In genomic region chr9:59096551-59097268, GRCm38 (mm10) we compare ENCODE assay signal across 11 mouse cellular contexts.
DNase-seq lines count a peak whose midpoint lies in the region; ATAC-seq lines count a peak whose summit lies in the region.
"Had no signal": no experiment of that assay in that cellular context is flagged by ENCODE, and none has a peak within 500 bp of the region (broad histone marks: within the 10 kb centered on the region; RNA-seq: fewer than 3 reads in every experiment).

No protein-coding gene starts in this region.

- H3K27me3 ChIP-seq in hindbrain, embryonic 15.5 days: no peaks in the 10 kb centered on the region
- no peaks in the 10 kb centered on the region for H3K27me3 ChIP-seq in hindbrain, embryonic 12.5 days
- no peaks in the 10 kb centered on the region for H3K27me3 ChIP-seq in embryonic facial prominence, embryonic 14.5 days (replicated peaks; ENCODE audit: control insufficient read depth, insufficient read depth, low read length)
- no peaks in the 10 kb centered on the region for H3K27me3 ChIP-seq in hindbrain, embryonic 11.5 days (ENCODE audit: control insufficient read depth, insufficient read depth, low read length)
- H3K27me3 ChIP-seq: liver, embryonic 13.5 days; midbrain, embryonic 15.5 days had no signal

- H3K4me3 ChIP-seq in hindbrain, embryonic 15.5 days: no peak overlapping the region
- H3K4me3 ChIP-seq in hindbrain, embryonic 12.5 days: no peak overlapping the region
- H3K4me3 ChIP-seq in embryonic facial prominence, embryonic 14.5 days (ENCODE audit: low read depth, low read length): no peak overlapping the region
- H3K4me3 ChIP-seq in hindbrain, embryonic 11.5 days (ENCODE audit: low read depth, low read length): no peak overlapping the region
- H3K4me3 ChIP-seq: liver, embryonic 13.5 days; midbrain, embryonic 15.5 days had no signal

- no peaks in the 10 kb centered on the region for H3K36me3 ChIP-seq in hindbrain, embryonic 15.5 days
- no peaks in the 10 kb centered on the region for H3K36me3 ChIP-seq in hindbrain, embryonic 12.5 days
- no peaks in the 10 kb centered on the region for H3K36me3 ChIP-seq in embryonic facial prominence, embryonic 14.5 days (ENCODE audit: control insufficient read depth, insufficient read depth, low read length)
- H3K36me3 ChIP-seq in hindbrain, embryonic 11.5 days (ENCODE audit: control insufficient read depth, insufficient read depth, low read length): no peaks in the 10 kb centered on the region
- H3K36me3 ChIP-seq: liver, embryonic 13.5 days; midbrain, embryonic 15.5 days had no signal

- DNase-seq in cerebellum, postnatal 14 days: peak; percentile 57 to 72
- DNase-seq in cerebellum, adult 8-10 months: no peak
- DNase-seq in embryonic facial prominence, embryonic 14.5 days (ENCODE audit: low spot score): peak; percentile 55
- DNase-seq in lung, postnatal 14 days: peak; percentile 20
- no peak for DNase-seq in hindbrain, embryonic 11.5 days (ENCODE audit: low spot score)
- DNase-seq: liver, embryonic 13.5 days had no signal

- 0 out of 2 replicates have a peak overlapping the region, but pooled peaks have one; percentile 38 for H3K27ac ChIP-seq in hindbrain, embryonic 15.5 days (replicated peaks)
- no peak overlapping the region for H3K27ac ChIP-seq in hindbrain, embryonic 12.5 days
- peak overlapping the region; percentile 12; the same call in 1 of the 2 replicates for H3K27ac ChIP-seq in embryonic facial prominence, embryonic 14.5 days (replicated peaks; ENCODE audit: low read depth, low read length)
- H3K27ac ChIP-seq in hindbrain, embryonic 11.5 days (ENCODE audit: low read depth, low read length): no peak overlapping the region
- H3K27ac ChIP-seq: kidney, postnatal 0 days; liver, embryonic 13.5 days; midbrain, embryonic 15.5 days had no signal

- no peak overlapping the region for H3K9ac ChIP-seq in hindbrain, embryonic 15.5 days
- H3K9ac ChIP-seq in hindbrain, embryonic 12.5 days: no peak overlapping the region
- no peak overlapping the region for H3K9ac ChIP-seq in embryonic facial prominence, embryonic 14.5 days (ENCODE audit: low read depth, low read length)
- H3K9ac ChIP-seq in hindbrain, embryonic 11.5 days (ENCODE audit: low read depth, low read length): no peak overlapping the region
- H3K9ac ChIP-seq: liver, embryonic 13.5 days; midbrain, embryonic 15.5 days had no signal

- 58% methylated on average over 12 of the region's 12 CpGs for WGBS in hindbrain, embryonic 15.5 days
- WGBS in hindbrain, embryonic 12.5 days: 72% methylated on average over 12 of the region's 12 CpGs
- WGBS in embryonic facial prominence, embryonic 14.5 days: 43% methylated on average over 12 of the region's 12 CpGs
- 80% methylated on average over 12 of the region's 12 CpGs for WGBS in hindbrain, embryonic 11.5 days

- H3K4me2 ChIP-seq in hindbrain, embryonic 15.5 days: no peak overlapping the region
- no peak overlapping the region for H3K4me2 ChIP-seq in hindbrain, embryonic 12.5 days (replicated peaks)
- H3K4me2 ChIP-seq in embryonic facial prominence, embryonic 14.5 days (ENCODE audit: low read depth, low read length): no peak overlapping the region
- no peak overlapping the region for H3K4me2 ChIP-seq in hindbrain, embryonic 11.5 days (replicated peaks; ENCODE audit: low read depth, low read length)
- H3K4me2 ChIP-seq: liver, embryonic 13.5 days; midbrain, embryonic 15.5 days had no signal

- ATAC-seq in hindbrain, embryonic 15.5 days (ENCODE audit: low FRiP score, low read depth): no peak
- no peak for ATAC-seq in hindbrain, embryonic 12.5 days (ENCODE audit: low FRiP score)
- peak; percentile 60; the same call in 1 of the 2 replicates for ATAC-seq in embryonic facial prominence, embryonic 14.5 days (ENCODE audit: low read depth)
- no peak for ATAC-seq in erythroblast, adult 5-6 weeks (replicated peaks; ENCODE audit: low FRiP score, poor library complexity, severe bottlenecking)
- ATAC-seq in hindbrain, embryonic 11.5 days (ENCODE audit: low FRiP score): no peak
- ATAC-seq: midbrain, embryonic 15.5 days had no signal

- H3K4me1 ChIP-seq in hindbrain, embryonic 15.5 days (replicated peaks): peaks cover 7% of the 10 kb centered on the region
- H3K4me1 ChIP-seq in hindbrain, embryonic 12.5 days: 0 out of 2 replicates have a peak, but pooled peaks cover 4% of the 10 kb centered on the region
- H3K4me1 ChIP-seq in embryonic facial prominence, embryonic 14.5 days (ENCODE audit: control insufficient read depth, insufficient read depth, low read length): peaks cover 6% of the 10 kb centered on the region; the same call in 1 of the 2 replicates
- no peaks in the 10 kb centered on the region for H3K4me1 ChIP-seq in hindbrain, embryonic 11.5 days (replicated peaks; ENCODE audit: control insufficient read depth, insufficient read depth, low read length)
- H3K4me1 ChIP-seq: liver, embryonic 13.5 days had no signal

- H3K9me3 ChIP-seq in hindbrain, embryonic 15.5 days: no peaks in the 10 kb centered on the region
- H3K9me3 ChIP-seq in hindbrain, embryonic 12.5 days (replicated peaks): no peaks in the 10 kb centered on the region
- no peaks in the 10 kb centered on the region for H3K9me3 ChIP-seq in embryonic facial prominence, embryonic 14.5 days (ENCODE audit: control insufficient read depth, low read length)
- no peaks in the 10 kb centered on the region for H3K9me3 ChIP-seq in hindbrain, embryonic 11.5 days (ENCODE audit: control insufficient read depth, low read length)
- H3K9me3 ChIP-seq: liver, embryonic 13.5 days; midbrain, embryonic 15.5 days had no signal

Comparison
In these comparisons a context has a peak if more than half of its experiments do, and no peak if none do; other contexts are left out.
1. DNase-seq: peak in cerebellum, postnatal 14 days (2 of 2), embryonic facial prominence, embryonic 14.5 days (single experiment) and lung, postnatal 14 days (single experiment); none in cerebellum, adult 8-10 months (single experiment) and hindbrain, embryonic 11.5 days (single experiment).
2. H3K27ac ChIP-seq: peak in hindbrain, embryonic 15.5 days (single experiment) and embryonic facial prominence, embryonic 14.5 days (single experiment); none in hindbrain, embryonic 12.5 days (single experiment) and hindbrain, embryonic 11.5 days (single experiment).